Mouse (Mus musculus): ENCODE results near the gene Gm49322. TPM values are rescaled to one million over a fixed set of nuclear protein-coding genes. Genes with fewer than 3 reads are reported as not detected.
A peak's percentile ranks its signal among the peaks of the same experiment; 100 is the strongest.

The Gm49322 gene
- total and polyA plus RNA-seq, 3 experiments = 0.28 to 1.8 (median 1.1) TPM

- no peaks in the 10 kb centered on the region for H3K9me3 ChIP-seq (replicated peaks; ENCODE audit: low read length)
- TF ChIP-seq BHLHE40 (IDR thresholded peaks at IDR 0.05; ENCODE audit: low read depth, low read length) = no peak
- no peak for TF ChIP-seq RCOR1 (conservative IDR thresholded peaks at IDR 0.05; ENCODE audit: low read depth, low read length)
- TF ChIP-seq JUN (IDR thresholded peaks at IDR 0.05; ENCODE audit: insufficient read depth, low read depth, low read length) = no peak
- no peak for TF ChIP-seq TCF12 (IDR thresholded peaks at IDR 0.05; ENCODE audit: low read depth, low read length)
- TF ChIP-seq NELFE (IDR thresholded peaks at IDR 0.05; ENCODE audit: low read depth, low read length) = no peak
- no peak for TF ChIP-seq ZKSCAN1 (IDR thresholded peaks at IDR 0.05; ENCODE audit: borderline replicate concordance, low read depth, low read length)
- no peak for TF ChIP-seq PAX5 (IDR thresholded peaks at IDR 0.05; ENCODE audit: low read length)
- no peak for TF ChIP-seq EP300 (IDR thresholded peaks at IDR 0.05; ENCODE audit: low read length)
- no peak for TF ChIP-seq MAX (IDR thresholded peaks at IDR 0.05; ENCODE audit: low read length)
- no peak for TF ChIP-seq SIN3A (IDR thresholded peaks at IDR 0.05; ENCODE audit: low read length)
- H3K27ac ChIP-seq (ENCODE audit: insufficient read depth, low read depth) = no peak overlapping the region
- no peak overlapping the region for H3K4me3 ChIP-seq (replicated peaks in 1 of 3; ENCODE audit: low read depth in 2 of 3, low read length in 2 of 3, poor library complexity in 1 of 3)
- no peak overlapping the region for H3K9ac ChIP-seq (ENCODE audit: insufficient read depth, low read depth)
- no peak overlapping the region for H3K4me2 ChIP-seq (ENCODE audit: insufficient read depth, low read depth, poor library complexity, severe bottlenecking)
- peaks cover 18 to 29% of the 10 kb centered on the region in 2 experiments for H3K4me1 ChIP-seq (ENCODE audit: control insufficient read depth in 1 of 2, insufficient read depth in 2 of 2)
- H3K79me2 ChIP-seq (replicated peaks; ENCODE audit: control insufficient read depth, extremely low read depth, insufficient read depth, poor library complexity, severe bottlenecking) = peaks cover 18% of the 10 kb centered on the region
- dilution Hi-C loops (cut with MboI; ENCODE audit: extremely low pct_ligation_motif_present, extremely low pct_unique_long_range_greater_than_20kb, low sequenced_read_pairs) (no loop called here), in situ Hi-C loops (cut with MboI; ENCODE audit: low pct_ligation_motif_present, low pct_unique_long_range_greater_than_20kb, low sequenced_read_pairs) (no loop called here)
- H3K27me3 ChIP-seq (replicated peaks) = no peaks in the 10 kb centered on the region
- DNase-seq (ENCODE audit: extremely low read depth) = no peak
- peaks cover 13 to 30% of the 10 kb centered on the region in 2 experiments for H3K36me3 ChIP-seq (replicated peaks in 1 of 2; ENCODE audit: control insufficient read depth in 1 of 2, insufficient read depth in 1 of 2, low read length in 1 of 2)
These were observed 14.5 kb downstream of the Gm49322 start for GRCm38 (mm10) chr10:80620365-80620764.

GRCm38 (mm10) chr10:80620796-80621689 is 15.2 kb downstream of the Gm49322 start:
- TF ChIP-seq IRF4 (IDR thresholded peaks at IDR 0.05; ENCODE audit: low read depth, low read length) (no peak), CHD1 (IDR thresholded peaks at IDR 0.05; ENCODE audit: low read depth, low read length) (0 out of 2 replicates have a peak, but pooled peaks have one; percentile 37), NELFE (IDR thresholded peaks at IDR 0.05; ENCODE audit: low read depth, low read length) (peak; percentile 12; the same call in 1 of the 2 replicates), ZMIZ1 (IDR thresholded peaks at IDR 0.05; ENCODE audit: low read depth, low read length) (no peak)
- Histone ChIP-seq H3K36me3 (replicated peaks in 1 of 2; ENCODE audit: control insufficient read depth in 1 of 2, insufficient read depth in 1 of 2, low read length in 1 of 2) (peaks cover 8 to 30% of the 10 kb centered on the region in 2 experiments), H3K9me3 (replicated peaks; ENCODE audit: low read length) (no peaks in the 10 kb centered on the region), H3K79me2 (replicated peaks; ENCODE audit: control insufficient read depth, extremely low read depth, insufficient read depth, poor library complexity, severe bottlenecking) (peaks cover 18% of the 10 kb centered on the region), H3K9ac (ENCODE audit: insufficient read depth, low read depth) (peak overlapping the region; percentile 69), H3K27me3 (replicated peaks) (no peaks in the 10 kb centered on the region), H3K27ac (ENCODE audit: insufficient read depth, low read depth) (no peak overlapping the region), H3K4me3 (replicated peaks in 1 of 3; ENCODE audit: low read depth in 2 of 3, low read length in 2 of 3, poor library complexity in 1 of 3) (peak overlapping the region; percentile 63 to 87 (median 63)), H3K4me1 (ENCODE audit: control insufficient read depth in 1 of 2, insufficient read depth in 2 of 2) (peaks cover 20 to 35% of the 10 kb centered on the region in 2 experiments), H3K4me2 (ENCODE audit: insufficient read depth, low read depth, poor library complexity, severe bottlenecking) (peak overlapping the region; percentile 98)
- in situ Hi-C loops (cut with MboI; ENCODE audit: low pct_ligation_motif_present, low pct_unique_long_range_greater_than_20kb, low sequenced_read_pairs) (no loop called here), dilution Hi-C loops (cut with MboI; ENCODE audit: extremely low pct_ligation_motif_present, extremely low pct_unique_long_range_greater_than_20kb, low sequenced_read_pairs) (no loop called here)
- DNase-seq (ENCODE audit: extremely low read depth) = no peak

All from CH12.LX (cell line).